16 mouse cellular contexts compared by ENCODE assay signal in the genomic region with DNA sequence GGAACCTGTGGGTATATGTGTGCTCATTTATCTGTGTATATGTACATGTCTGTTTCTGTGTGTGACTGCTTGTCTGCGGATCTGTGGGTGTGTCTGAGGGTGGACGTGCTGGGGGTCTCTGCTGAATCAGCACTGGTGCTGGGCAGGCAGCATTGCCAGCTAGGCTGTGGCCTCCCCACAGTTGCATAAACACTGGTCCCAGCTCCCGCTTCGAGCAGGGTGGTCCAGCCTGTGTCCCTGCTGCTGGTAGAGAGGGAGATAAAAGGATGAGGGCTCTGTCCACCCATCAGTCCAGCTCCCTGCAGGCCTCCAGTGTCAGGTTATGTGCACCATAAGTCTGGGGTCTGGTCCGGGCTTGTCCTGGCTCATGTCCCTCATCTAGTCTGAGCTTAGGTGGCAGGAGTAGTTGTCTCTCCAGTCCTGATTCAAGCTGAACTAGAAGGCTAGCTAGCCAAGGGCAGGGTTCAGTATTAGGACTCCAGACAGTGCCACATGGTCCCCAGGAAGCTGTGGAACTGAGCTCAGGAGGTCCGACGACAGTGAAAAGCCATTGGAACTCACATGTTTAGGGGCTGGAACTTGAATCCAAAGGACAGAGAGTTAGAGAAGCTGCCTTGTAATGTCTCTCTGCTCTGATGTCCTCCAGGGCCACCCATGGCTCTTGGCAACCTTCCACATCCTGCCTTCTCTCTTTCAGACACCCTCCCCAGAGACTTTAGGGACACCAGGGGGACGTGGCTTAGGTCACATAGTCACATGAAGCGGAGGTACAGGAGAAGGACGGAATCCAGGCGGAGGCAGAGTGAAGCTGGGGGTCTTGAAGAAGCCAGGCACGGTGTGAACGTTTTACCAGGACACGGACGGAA. TPM values are rescaled to one million over a fixed set of nuclear protein-coding genes. Genes with fewer than 3 reads are reported as not detected.
DNase-seq lines count a peak whose midpoint lies in the region; ATAC-seq and TF ChIP-seq lines count a peak whose summit lies in the region.
"Had no signal": no experiment of that assay in that cellular context is flagged by ENCODE, and none has a peak within 500 bp of the region (broad histone marks: within the 10 kb centered on the region; RNA-seq: fewer than 3 reads in every experiment).

No protein-coding gene starts in this region.

- no peak overlapping the region for H3K4me3 ChIP-seq in lung, embryonic 14.5 days (ENCODE audit: low read depth, low read length)
- no peak overlapping the region for H3K4me3 ChIP-seq in lung, adult 2 months (replicated peaks; ENCODE audit: extremely low read depth, low read depth, low read length)
- no peak overlapping the region for H3K4me3 ChIP-seq in kidney, postnatal 0 days (replicated peaks; ENCODE audit: low read depth, low read length)
- H3K4me3 ChIP-seq: limb, embryonic 13.5 days had no signal

- H3K27ac ChIP-seq in lung, embryonic 14.5 days (ENCODE audit: low read depth), result peak overlapping the region; percentile 83
- H3K27ac ChIP-seq in kidney, postnatal 0 days, result peak overlapping the region; percentile 47; the same call in 1 of the 2 replicates
- H3K27ac ChIP-seq: limb, embryonic 13.5 days had no signal

- ATAC-seq in lung, embryonic 14.5 days (ENCODE audit: insufficient read depth), result peak; percentile 85
- no peak for ATAC-seq in kidney, postnatal 0 days (replicated peaks; ENCODE audit: low FRiP score, low read depth)
- ATAC-seq in erythroblast, adult 5-6 weeks (replicated peaks; ENCODE audit: low FRiP score, poor library complexity, severe bottlenecking), result no peak
- ATAC-seq: midbrain, embryonic 16.5 days had no signal

- peak; percentile 36 for DNase-seq in adrenal gland, postnatal 10 days
- no peak for DNase-seq in adrenal gland, postnatal 36 days
- peak; percentile 92 for DNase-seq in lung, embryonic 14.5 days
- DNase-seq in lung, adult 2 months, result no peak
- peak; percentile 47 for DNase-seq in kidney, postnatal 0 days (ENCODE audit: low spot score)
- DNase-seq in lung, postnatal 4 days, result peak; percentile 57 to 66
- no peak for DNase-seq in adrenal gland, adult 2 months
- DNase-seq: adrenal gland, postnatal 25 days; layer of hippocampus, postnatal 36 days had no signal

- WGBS in lung, embryonic 14.5 days, result 35% methylated on average over 15 of the region's 15 CpGs
- 72% methylated on average over 15 of the region's 15 CpGs for WGBS in lung, adult 2 months
- 64% methylated on average over 15 of the region's 15 CpGs for whole genome bisulfite sequencing in kidney, postnatal 0 days

- peak overlapping the region; percentile 49 for H3K4me2 ChIP-seq in lung, embryonic 14.5 days
- no peak overlapping the region for H3K4me2 ChIP-seq in kidney, postnatal 0 days (ENCODE audit: low read length)
- H3K4me2 ChIP-seq: limb, embryonic 13.5 days had no signal

- no peak for TF ChIP-seq POLR2A in lung, adult 2 months (IDR thresholded peaks at IDR 0.05; ENCODE audit: borderline replicate concordance, extremely low read depth, low read depth, low read length)

- no peak for TF ChIP-seq CTCF in lung, embryonic 14.5 days (IDR thresholded peaks at IDR 0.05; ENCODE audit: low read depth)
- TF ChIP-seq CTCF in lung, adult 2 months (IDR thresholded peaks at IDR 0.05; ENCODE audit: insufficient read depth, low read length), result no peak
- no peak for TF ChIP-seq CTCF in kidney, postnatal 0 days (IDR thresholded peaks at IDR 0.05; ENCODE audit: low read depth)

- no peak overlapping the region for H3K9ac ChIP-seq in lung, embryonic 14.5 days
- H3K9ac ChIP-seq in kidney, postnatal 0 days (ENCODE audit: low read depth, low read length), result no peak overlapping the region
- H3K9ac ChIP-seq: limb, embryonic 13.5 days had no signal

- H3K27me3 ChIP-seq in lung, embryonic 14.5 days (ENCODE audit: insufficient read depth, low read length), result no peaks in the 10 kb centered on the region
- H3K27me3 ChIP-seq in kidney, postnatal 0 days (ENCODE audit: insufficient read depth, low read length), result no peaks in the 10 kb centered on the region

- H3K9me3 ChIP-seq in lung, embryonic 14.5 days (ENCODE audit: low read depth, low read length), result no peaks in the 10 kb centered on the region
- no peaks in the 10 kb centered on the region for H3K9me3 ChIP-seq in kidney, postnatal 0 days (replicated peaks; ENCODE audit: low read length)
- H3K9me3 ChIP-seq: limb, embryonic 13.5 days had no signal

- H3K4me1 ChIP-seq in lung, embryonic 14.5 days (ENCODE audit: insufficient read depth), result peaks cover 8% of the 10 kb centered on the region; the same call in 1 of the 2 replicates
- no peaks in the 10 kb centered on the region for H3K4me1 ChIP-seq in lung, adult 2 months (ENCODE audit: control insufficient read depth, insufficient read depth, low read length)
- H3K4me1 ChIP-seq in kidney, postnatal 0 days (replicated peaks; ENCODE audit: insufficient read depth, low read length), result no peaks in the 10 kb centered on the region

- H3K36me3 ChIP-seq in lung, embryonic 14.5 days (ENCODE audit: insufficient read depth), result no peaks in the 10 kb centered on the region
- no peaks in the 10 kb centered on the region for H3K36me3 ChIP-seq in kidney, postnatal 0 days (ENCODE audit: insufficient read depth, low read length)
- H3K36me3 ChIP-seq: limb, embryonic 13.5 days had no signal

RNA-seq across cellular contexts. Expression of a gene that starts 23.3 kb away (rescaled TPM):
- total RNA-seq in adrenal gland, postnatal 10 days (2021), result not detected
- total RNA-seq in adrenal gland, postnatal 36 days (2021), result not detected
- polyA plus RNA-seq in lung, embryonic 14.5 days (2014; fragmentation: Nextera tagmentation; extraction: Ambion mirVana), result not detected in 2 replicates
- not detected in 2 replicates for polyA plus RNA-seq in lung, adult 2 months (2012; rRNA removed)
- polyA plus RNA-seq in kidney, postnatal 0 days (2015; fragmentation: Nextera tagmentation; extraction: Ambion mirVana), result not detected in 2 replicates
- not detected for total RNA-seq in adrenal gland, adult 2 months (2021)
- polyA plus RNA-seq in adrenal gland, adult 2 months (2012; rRNA removed), result not detected in 2 replicates
- not detected in 2 replicates for total RNA-seq in erythroblast, adult 5-6 weeks (2015; ENCODE audit: low replicate concordance)
- total RNA-seq in erythroblast, adult 5-6 weeks (2017; ENCODE audit: low replicate concordance), result not detected in 2 replicates
- total RNA-seq: adrenal gland, postnatal 25 days; heart, adult 18-20 months; layer of hippocampus, postnatal 36 days had no signal
- polyA plus RNA-seq: cortical plate, adult 2 months; frontal cortex, adult 2 months; limb, embryonic 13.5 days; midbrain, embryonic 16.5 days; neural tube, embryonic 14.5 days had no signal

RNA-seq across cellular contexts. Expression of a gene that starts 27.7 kb away (rescaled TPM):
- total RNA-seq in adrenal gland, postnatal 10 days (2021), result 10 to 100 TPM; 13.4 to 13.9 TPM
- total RNA-seq in adrenal gland, postnatal 36 days (2021), result 10 to 100 TPM; 12.5 to 23.1 TPM
- polyA plus RNA-seq in lung, embryonic 14.5 days (2014; fragmentation: Nextera tagmentation; extraction: Ambion mirVana), result 88.6 and 97.8 TPM in 2 replicates
- 13.8 and 14.0 TPM in 2 replicates for polyA plus RNA-seq in lung, adult 2 months (2012; rRNA removed)
- polyA plus RNA-seq in kidney, postnatal 0 days (2015; fragmentation: Nextera tagmentation; extraction: Ambion mirVana), result 179 and 192 TPM in 2 replicates
- 10 to 100 TPM; 14.7 to 16.3 TPM for total RNA-seq in adrenal gland, adult 2 months (2021)
- polyA plus RNA-seq in adrenal gland, adult 2 months (2012; rRNA removed), result 37.8 and 51.4 TPM in 2 replicates
- not detected in 2 replicates for total RNA-seq in erythroblast, adult 5-6 weeks (2015; ENCODE audit: low replicate concordance)
- not detected in 2 replicates for total RNA-seq in erythroblast, adult 5-6 weeks (2017; ENCODE audit: low replicate concordance)

RNA-seq across cellular contexts. Expression of a gene that starts 33.0 kb away (rescaled TPM):
- total RNA-seq in adrenal gland, postnatal 10 days (2021), result 10 to 100 TPM; 10.6 to 78.0 TPM
- 1 to 10 TPM; 1.8 to 2.2 TPM for total RNA-seq in adrenal gland, postnatal 36 days (2021)
- 1.9 TPM in 2 replicates for polyA plus RNA-seq in lung, embryonic 14.5 days (2014; fragmentation: Nextera tagmentation; extraction: Ambion mirVana)
- 10.8 and 214 TPM in 2 replicates for polyA plus RNA-seq in lung, adult 2 months (2012; rRNA removed)
- 1.1 and 1.5 TPM in 2 replicates for polyA plus RNA-seq in kidney, postnatal 0 days (2015; fragmentation: Nextera tagmentation; extraction: Ambion mirVana)
- total RNA-seq in adrenal gland, adult 2 months (2021), result under 1 TPM in 1 of 2 experiments, not detected in 1; 0.66 TPM
- polyA plus RNA-seq in adrenal gland, adult 2 months (2012; rRNA removed), result 0.22 TPM in 1 of 2 replicates, not detected in the other
- not detected in 2 replicates for total RNA-seq in erythroblast, adult 5-6 weeks (2015; ENCODE audit: low replicate concordance)
- total RNA-seq in erythroblast, adult 5-6 weeks (2017; ENCODE audit: low replicate concordance), result not detected in 2 replicates
- total RNA-seq: adrenal gland, postnatal 25 days; layer of hippocampus, postnatal 36 days had no signal

RNA-seq across cellular contexts. Expression of a gene that starts 39.2 kb away (rescaled TPM):
- not detected for total RNA-seq in adrenal gland, postnatal 10 days (2021)
- not detected for total RNA-seq in adrenal gland, postnatal 36 days (2021)
- not detected in 2 replicates for polyA plus RNA-seq in lung, embryonic 14.5 days (2014; fragmentation: Nextera tagmentation; extraction: Ambion mirVana)
- polyA plus RNA-seq in lung, adult 2 months (2012; rRNA removed), result not detected in 2 replicates
- polyA plus RNA-seq in kidney, postnatal 0 days (2015; fragmentation: Nextera tagmentation; extraction: Ambion mirVana), result not detected in 2 replicates
- not detected for total RNA-seq in adrenal gland, adult 2 months (2021)
- polyA plus RNA-seq in adrenal gland, adult 2 months (2012; rRNA removed), result not detected in 2 replicates
- not detected in 2 replicates for total RNA-seq in erythroblast, adult 5-6 weeks (2015; ENCODE audit: low replicate concordance)
- not detected in 2 replicates for total RNA-seq in erythroblast, adult 5-6 weeks (2017; ENCODE audit: low replicate concordance)
- total RNA-seq: adrenal gland, postnatal 25 days; heart, adult 18-20 months; layer of hippocampus, postnatal 36 days had no signal
- polyA plus RNA-seq: cortical plate, adult 2 months; frontal cortex, adult 2 months; limb, embryonic 13.5 days; midbrain, embryonic 16.5 days; neural tube, embryonic 14.5 days had no signal

RNA-seq across cellular contexts. Expression of a gene that starts 51.9 kb away (rescaled TPM):
- not detected for total RNA-seq in adrenal gland, postnatal 10 days (2021)
- not detected for total RNA-seq in adrenal gland, postnatal 36 days (2021)
- polyA plus RNA-seq in lung, embryonic 14.5 days (2014; fragmentation: Nextera tagmentation; extraction: Ambion mirVana), result not detected in 2 replicates
- polyA plus RNA-seq in lung, adult 2 months (2012; rRNA removed), result not detected in 2 replicates
- not detected in 2 replicates for polyA plus RNA-seq in kidney, postnatal 0 days (2015; fragmentation: Nextera tagmentation; extraction: Ambion mirVana)
- not detected for total RNA-seq in adrenal gland, adult 2 months (2021)
- polyA plus RNA-seq in adrenal gland, adult 2 months (2012; rRNA removed), result not detected in 2 replicates
- total RNA-seq in erythroblast, adult 5-6 weeks (2015; ENCODE audit: low replicate concordance), result not detected in 2 replicates
- total RNA-seq in erythroblast, adult 5-6 weeks (2017; ENCODE audit: low replicate concordance), result not detected in 2 replicates
- total RNA-seq: adrenal gland, postnatal 25 days; heart, adult 18-20 months; layer of hippocampus, postnatal 36 days had no signal
- polyA plus RNA-seq: limb, embryonic 13.5 days; midbrain, embryonic 16.5 days; neural tube, embryonic 14.5 days had no signal

Comparison
In these comparisons a context has a peak if more than half of its experiments do, and no peak if none do; other contexts are left out.
1. DNase-seq: peak in adrenal gland, postnatal 10 days (single experiment), lung, embryonic 14.5 days (single experiment), kidney, postnatal 0 days (single experiment) and lung, postnatal 4 days (2 of 2); none in adrenal gland, postnatal 36 days (0 of 2), lung, adult 2 months (single experiment) and adrenal gland, adult 2 months (single experiment).
2. RNA of a gene that starts 27.7 kb away (total RNA-seq): 12.5 to 23.1 TPM in adrenal gland, postnatal 36 days, 14.7 to 16.3 TPM in adrenal gland, adult 2 months and 13.4 to 13.9 TPM in adrenal gland, postnatal 10 days; not detected in erythroblast, adult 5-6 weeks; every median in the first group is over 10 times any median in the second.